Mouse (Mus musculus): ENCODE data around the gene Tmem161a.

GRCm38 (mm10) chr8:70159211-70159610 lies 12.9 kb upstream of the Tmem161a start:
- TF ChIP-seq CTCF (IDR thresholded peaks at IDR 0.05; ENCODE audit: low read depth, low read length): no peak
- no peak for TF ChIP-seq POLR2A (IDR thresholded peaks at IDR 0.05; ENCODE audit: extremely low read depth, insufficient read depth, low read length)
